Comparison of ENCODE assay signal across 11 mouse cellular contexts in genomic region chr5:25666108-25666507, GRCm38 (mm10). TPM values are rescaled to one million over a fixed set of nuclear protein-coding genes. Genes with fewer than 3 reads are reported as not detected.
A peak's percentile ranks its signal among the peaks of the same experiment; 100 is the strongest.
DNase-seq lines count a peak whose midpoint lies in the region; ATAC-seq and TF ChIP-seq lines count a peak whose summit lies in the region.
"Had no signal": no experiment of that assay in that cellular context is flagged by ENCODE, and none has a peak within 500 bp of the region (broad histone marks: within the 10 kb centered on the region; RNA-seq: fewer than 3 reads in every experiment).

No protein-coding gene starts in this region.

- no peak for TF ChIP-seq CTCF in layer of hippocampus, adult 2 months (conservative IDR thresholded peaks at IDR 0.05)

- peak; percentile 1 for DNase-seq in kidney, postnatal 14 days
- peak; percentile 34 for DNase-seq in forebrain, embryonic 10.5 days (ENCODE audit: extremely low spot score, low spot score)
- peak; percentile 58 to 60 for DNase-seq in layer of hippocampus, adult 2 months (ENCODE audit: low spot score in 2 of 2)
- DNase-seq in spleen, adult 18-20 months = no peak
- no peak for DNase-seq in urinary bladder, postnatal 14 days (ENCODE audit: low spot score)
- DNase-seq in adrenal gland, adult 8-10 months = no peak

- WGBS in kidney, embryonic 15.5 days = 40% methylated on average over 4 of the region's 4 CpGs
- 26% methylated on average over 4 of the region's 4 CpGs for WGBS in forebrain, embryonic 10.5 days
- WGBS in midbrain, embryonic 16.5 days = 39% methylated on average over 4 of the region's 4 CpGs

- ATAC-seq in kidney, embryonic 15.5 days (replicated peaks; ENCODE audit: low FRiP score) = no peak
- 0 out of 2 replicates have a peak, but pooled peaks have one; percentile 32 for ATAC-seq in midbrain, embryonic 16.5 days

- no peak overlapping the region for H3K9ac ChIP-seq in kidney, embryonic 15.5 days
- H3K9ac ChIP-seq in midbrain, embryonic 16.5 days (ENCODE audit: low read depth, low read length) = no peak overlapping the region
- H3K9ac ChIP-seq: liver, embryonic 15.5 days had no signal

- H3K27ac ChIP-seq in kidney, embryonic 15.5 days = no peak overlapping the region
- H3K27ac ChIP-seq in forebrain, embryonic 10.5 days = peak overlapping the region; percentile 79
- H3K27ac ChIP-seq in layer of hippocampus, adult 2 months = no peak overlapping the region
- no peak overlapping the region for H3K27ac ChIP-seq in midbrain, embryonic 16.5 days (ENCODE audit: low read length)
- H3K27ac ChIP-seq: liver, embryonic 15.5 days had no signal

- no peak overlapping the region for H3K4me3 ChIP-seq in kidney, embryonic 15.5 days (replicated peaks)
- H3K4me3 ChIP-seq in forebrain, embryonic 10.5 days = no peak overlapping the region
- no peak overlapping the region for H3K4me3 ChIP-seq in layer of hippocampus, adult 2 months
- no peak overlapping the region for H3K4me3 ChIP-seq in midbrain, embryonic 16.5 days (ENCODE audit: low read depth, low read length)
- H3K4me3 ChIP-seq: erythroblast, embryonic 14.5 days; liver, embryonic 15.5 days had no signal

- no peak overlapping the region for H3K4me2 ChIP-seq in kidney, embryonic 15.5 days
- no peak overlapping the region for H3K4me2 ChIP-seq in midbrain, embryonic 16.5 days (ENCODE audit: low read length)
- H3K4me2 ChIP-seq: liver, embryonic 15.5 days had no signal

- H3K4me1 ChIP-seq in kidney, embryonic 15.5 days = no peaks in the 10 kb centered on the region
- H3K4me1 ChIP-seq in forebrain, embryonic 10.5 days = peaks cover 17% of the 10 kb centered on the region
- H3K4me1 ChIP-seq in midbrain, embryonic 16.5 days (ENCODE audit: control insufficient read depth, insufficient read depth, low read length) = no peaks in the 10 kb centered on the region
- H3K4me1 ChIP-seq: liver, embryonic 15.5 days had no signal

- no peaks in the 10 kb centered on the region for H3K27me3 ChIP-seq in kidney, embryonic 15.5 days
- H3K27me3 ChIP-seq in forebrain, embryonic 10.5 days (ENCODE audit: poor library complexity, severe bottlenecking) = no peaks in the 10 kb centered on the region
- H3K27me3 ChIP-seq in midbrain, embryonic 16.5 days (ENCODE audit: control insufficient read depth, insufficient read depth, low read depth, low read length) = no peaks in the 10 kb centered on the region
- H3K27me3 ChIP-seq: liver, embryonic 15.5 days had no signal

- no peaks in the 10 kb centered on the region for H3K36me3 ChIP-seq in kidney, embryonic 15.5 days
- H3K36me3 ChIP-seq in forebrain, embryonic 10.5 days (replicated peaks) = peaks cover 12% of the 10 kb centered on the region
- H3K36me3 ChIP-seq in midbrain, embryonic 16.5 days (ENCODE audit: control insufficient read depth, insufficient read depth, low read length) = no peaks in the 10 kb centered on the region
- H3K36me3 ChIP-seq: liver, embryonic 15.5 days had no signal

- H3K9me3 ChIP-seq in kidney, embryonic 15.5 days (replicated peaks) = no peaks in the 10 kb centered on the region
- H3K9me3 ChIP-seq in forebrain, embryonic 10.5 days = no peaks in the 10 kb centered on the region
- H3K9me3 ChIP-seq in midbrain, embryonic 16.5 days (replicated peaks; ENCODE audit: control insufficient read depth, low read length, poor library complexity, severe bottlenecking) = no peaks in the 10 kb centered on the region
- H3K9me3 ChIP-seq: G1E; liver, embryonic 15.5 days had no signal

RNA-seq across cellular contexts. Expression of gene Xrcc2, which starts 39.5 kb away (rescaled TPM):
- 10.5 and 10.9 TPM in 2 replicates for polyA plus RNA-seq in kidney, embryonic 15.5 days (2015; fragmentation: Nextera tagmentation; extraction: Ambion mirVana)
- 20.7 and 22.7 TPM in 2 replicates for polyA plus RNA-seq in forebrain, embryonic 10.5 days (2016; fragmentation: Nextera tagmentation; extraction: Ambion mirVana)
- total RNA-seq in layer of hippocampus, adult 2 months (2021) = 1 to 10 TPM; 6.4 to 6.9 TPM
- polyA plus RNA-seq in midbrain, embryonic 16.5 days (2015; fragmentation: Nextera tagmentation; extraction: Ambion mirVana) = 4.4 and 4.5 TPM in 2 replicates
- total RNA-seq in adrenal gland, adult 8-10 months (2022) = 1 to 10 TPM; 4.6 to 7.7 (median 5.9) TPM

Comparison
In these comparisons a context has a peak if more than half of its experiments do, and no peak if none do; other contexts are left out.
1. DNase-seq: peak in kidney, postnatal 14 days (single experiment), forebrain, embryonic 10.5 days (single experiment) and layer of hippocampus, adult 2 months (2 of 2); none in spleen, adult 18-20 months (0 of 2), urinary bladder, postnatal 14 days (single experiment) and adrenal gland, adult 8-10 months (single experiment).